Mouse (Mus musculus) splenic B cell, adult 2 months (primary cell): ENCODE data around the gene Agbl4.

Experiments used
- DNase-seq: peaks from one replicate; pipeline ENCODE4 v3.0.0-alpha.2; 2011; ENCODE audit warnings: low read depth, low spot score
- H3K27me3 ChIP-seq: 2 replicates; pipeline ENCODE4 v1.6.1; 2012; ENCODE audit warnings: mild to moderate bottlenecking, low read length, moderate library complexity, mixed read lengths; ENCODE audit not compliant: control insufficient read depth, poor library complexity, insufficient read depth, severe bottlenecking
- H3K36me3 ChIP-seq: 2 replicates; pipeline ENCODE4 v1.6.1; 2012; ENCODE audit warnings: mild to moderate bottlenecking, low read length, moderate library complexity, mixed read lengths; ENCODE audit not compliant: control insufficient read depth, poor library complexity, insufficient read depth, severe bottlenecking

Agbl4 gene

DNA sequence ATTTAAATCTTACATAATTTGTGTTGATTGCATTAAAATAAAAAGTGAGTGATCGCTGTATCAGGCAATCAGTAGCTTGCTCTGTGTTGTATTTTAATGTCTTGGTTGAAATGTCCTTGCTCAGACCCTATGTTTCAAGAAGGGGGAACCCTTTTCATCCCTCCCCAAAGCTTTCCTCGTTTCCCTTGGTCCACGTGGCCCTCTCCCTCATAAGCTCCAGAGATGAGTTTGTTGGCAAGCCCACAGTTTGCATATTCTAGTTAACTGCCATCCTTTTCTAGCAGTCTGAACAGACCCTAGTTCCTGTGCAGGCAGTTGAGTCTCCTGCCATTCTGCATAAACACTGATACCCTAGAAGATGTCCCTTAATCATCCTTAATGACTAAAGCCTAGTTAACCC, 1050.5 kb downstream of the Agbl4 start:
- no peak for DNase-seq
- H3K36me3 ChIP-seq = no peaks in the 10 kb centered on the region; the same call in none of the 2 replicates
- no peaks in the 10 kb centered on the region for H3K27me3 ChIP-seq

DNA sequence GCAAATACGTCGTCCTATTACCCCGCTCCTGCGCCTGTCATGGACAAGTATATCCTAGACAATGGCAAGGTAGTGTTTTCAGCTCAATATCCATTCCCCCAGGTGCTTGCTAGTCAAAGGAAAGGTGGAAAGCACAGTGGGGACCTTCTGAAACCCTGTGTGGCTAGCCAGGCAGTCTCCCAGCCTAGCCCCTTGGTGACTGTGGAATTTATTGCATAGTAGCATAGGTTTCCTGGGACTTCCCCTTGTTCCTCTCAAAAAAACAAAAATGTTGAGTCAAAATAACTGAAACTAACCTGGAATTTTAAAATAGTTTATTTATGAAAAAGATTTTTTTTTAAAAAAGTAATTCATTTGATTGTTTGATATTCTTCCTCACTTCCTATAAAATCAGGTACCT, 1051.1 kb downstream of the Agbl4 start:
- H3K27me3 ChIP-seq = no peaks in the 10 kb centered on the region
- no peak for DNase-seq
- peaks cover 1% of the 10 kb centered on the region for H3K36me3 ChIP-seq

DNA sequence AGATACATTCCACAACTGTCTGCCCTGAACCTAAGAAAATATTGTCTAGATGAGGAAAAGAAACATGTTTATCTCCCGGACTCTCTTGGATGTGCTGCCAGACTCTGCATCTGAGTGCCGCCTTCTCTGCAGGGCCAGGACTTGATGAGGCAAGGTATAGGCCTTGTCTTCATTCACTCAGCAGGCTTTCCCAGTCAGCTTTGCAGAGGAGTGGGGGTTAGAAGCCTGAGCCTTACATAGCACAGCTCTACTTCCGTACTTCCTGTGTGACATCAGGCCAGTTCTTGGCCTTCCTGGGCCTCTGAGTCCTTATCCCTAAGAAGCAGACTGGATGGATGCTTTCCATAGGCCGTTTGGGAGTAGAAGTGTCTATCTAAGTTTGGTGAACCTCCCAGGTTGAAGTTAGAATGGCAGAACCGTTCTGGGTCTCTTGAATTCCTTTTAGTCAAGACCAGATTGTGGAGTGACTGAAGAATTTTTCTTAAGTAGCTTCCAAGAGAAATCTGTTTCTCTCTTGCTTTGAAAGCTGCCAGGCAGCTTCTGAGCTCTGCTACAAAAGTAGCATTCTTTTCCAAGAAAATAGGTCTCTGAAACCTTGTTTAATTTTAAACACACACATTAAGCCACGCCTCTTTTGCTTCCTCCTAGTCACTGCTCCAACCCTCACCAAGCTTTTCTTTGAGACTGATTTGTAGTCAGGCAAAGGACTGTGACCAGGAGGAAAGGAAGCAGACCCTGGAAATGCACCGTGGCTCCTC, 1052.2 kb downstream of the Agbl4 start:
- H3K27me3 ChIP-seq = no peaks in the 10 kb centered on the region
- no peak for DNase-seq

DNA sequence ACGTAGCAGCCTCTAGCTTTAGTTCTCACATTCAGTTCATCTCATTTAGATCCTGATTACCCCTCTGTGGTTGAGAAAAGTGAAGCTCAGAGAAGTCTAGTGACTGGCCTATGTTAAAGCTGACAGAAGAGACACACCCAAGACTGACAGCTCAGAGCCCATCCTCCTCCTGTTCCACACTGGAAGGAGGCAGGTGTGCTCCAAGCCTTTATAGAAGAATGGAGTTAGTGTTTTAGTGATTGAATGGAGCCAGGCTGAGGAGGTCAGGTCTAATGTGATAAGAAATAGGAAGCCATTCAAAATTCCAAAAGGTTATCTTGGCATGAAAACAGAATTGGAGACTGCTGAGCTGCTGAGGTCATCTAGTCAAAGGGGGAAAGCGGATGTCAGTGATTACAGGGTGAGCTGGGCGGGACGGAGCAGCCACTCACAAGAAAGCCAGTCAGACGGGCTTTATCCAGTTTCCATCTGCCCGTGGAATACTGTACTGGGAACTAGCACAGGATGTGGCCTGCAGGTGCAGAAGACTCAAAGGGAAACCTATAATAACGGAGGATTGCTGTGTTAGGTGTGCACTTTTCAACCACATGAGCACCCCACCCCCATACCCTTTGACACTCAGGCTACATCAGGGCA, 1053.9 kb downstream of the Agbl4 start:
- H3K27me3 ChIP-seq = no peaks in the 10 kb centered on the region
- DNase-seq = no peak

More for the DNA sequence above, 1052.2 kb downstream of the Agbl4 start:
- peaks cover 6% of the 10 kb centered on the region for H3K36me3 ChIP-seq

DNA sequence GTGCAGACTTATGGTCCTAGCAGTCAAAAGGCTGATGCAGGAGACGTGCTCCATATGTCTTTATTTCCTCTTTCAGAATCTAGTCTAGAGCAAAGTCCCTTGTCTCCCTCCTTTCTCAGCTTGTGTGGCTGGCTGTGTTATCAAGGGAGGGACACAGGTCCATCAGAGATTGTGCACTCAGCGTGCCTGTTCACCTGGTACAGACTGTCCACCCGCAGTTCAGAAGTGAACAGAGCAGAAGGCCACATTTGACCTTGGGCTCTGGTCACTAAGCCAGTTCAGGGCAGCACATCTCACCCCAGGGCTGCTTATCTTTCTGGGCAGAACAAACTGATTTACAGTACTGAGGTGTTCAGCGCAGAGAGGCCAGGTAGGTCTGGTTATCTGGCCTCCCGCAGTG, 1054.7 kb downstream of the Agbl4 start:
- Histone ChIP-seq H3K27me3 (no peaks in the 10 kb centered on the region), H3K36me3 (peaks cover 7% of the 10 kb centered on the region)
- DNase-seq = no peak

More for the DNA sequence above, 1053.9 kb downstream of the Agbl4 start:
- H3K36me3 ChIP-seq = peaks cover 6% of the 10 kb centered on the region

DNA sequence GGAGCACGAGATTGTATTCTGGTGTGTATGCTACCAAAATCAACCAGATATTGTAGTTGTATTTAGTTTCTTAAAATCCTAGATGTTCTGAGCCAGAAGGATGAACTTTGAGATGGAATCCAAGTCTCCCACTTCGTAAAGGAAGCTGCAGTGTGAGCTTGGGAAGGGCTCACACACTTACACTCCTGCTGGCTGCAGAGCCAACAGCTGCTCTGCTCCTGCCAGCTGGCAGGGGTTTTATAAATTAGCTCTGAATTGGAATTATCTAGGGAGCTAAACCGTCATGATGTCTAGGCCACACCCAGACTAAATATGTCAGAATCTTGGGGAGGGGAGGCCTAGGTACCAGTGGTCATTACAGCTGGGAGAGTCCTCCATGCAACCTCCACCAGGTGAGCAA, 1055.8 kb downstream of the Agbl4 start:
- Histone ChIP-seq H3K36me3 (peaks cover 10% of the 10 kb centered on the region), H3K27me3 (no peaks in the 10 kb centered on the region)
- no peak for DNase-seq

DNA sequence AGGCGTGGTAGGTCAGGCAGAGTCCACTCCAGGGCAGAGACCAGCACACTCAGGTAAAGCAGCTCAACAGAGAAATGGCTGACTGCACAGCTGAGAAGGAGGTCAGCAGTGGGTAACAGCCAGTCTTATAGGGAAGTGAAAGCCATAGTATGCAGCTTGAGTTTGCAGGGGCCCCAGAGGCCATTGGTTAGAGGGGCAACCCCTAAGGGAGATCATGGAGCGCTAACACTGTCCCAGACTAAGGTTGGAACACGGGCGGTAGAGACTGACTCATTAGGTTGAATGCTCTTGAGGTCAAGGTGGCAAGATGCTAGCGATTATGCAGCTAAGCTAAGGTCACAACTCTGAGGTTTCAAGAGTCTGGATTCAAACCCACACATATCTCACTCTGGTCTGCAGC, 1058.2 kb downstream of the Agbl4 start:
- Histone ChIP-seq H3K36me3 (peaks cover 12% of the 10 kb centered on the region), H3K27me3 (no peaks in the 10 kb centered on the region)
- peak; percentile 77 for DNase-seq

DNA sequence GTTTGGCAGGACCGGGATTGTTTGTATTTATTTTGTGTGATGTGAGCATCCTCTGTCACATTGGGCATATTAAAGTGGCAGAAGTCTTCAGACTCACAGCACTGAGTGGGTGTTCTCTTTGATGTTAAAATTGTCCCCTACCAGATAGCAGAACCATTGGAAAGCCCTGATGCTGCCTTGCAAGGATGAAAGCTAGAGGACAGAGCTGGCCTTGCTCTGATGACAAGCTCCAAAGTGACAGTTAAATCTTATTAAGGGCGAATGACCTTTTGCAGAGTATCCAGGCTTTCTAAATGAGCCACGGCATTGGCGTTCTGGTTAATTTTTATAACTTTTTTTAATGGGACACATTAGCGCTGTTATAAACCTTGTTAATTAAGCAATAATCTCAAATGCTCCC, 1060.1 kb downstream of the Agbl4 start:
- no peaks in the 10 kb centered on the region for H3K27me3 ChIP-seq
- no peak for DNase-seq
- peaks cover 12% of the 10 kb centered on the region for H3K36me3 ChIP-seq

DNA sequence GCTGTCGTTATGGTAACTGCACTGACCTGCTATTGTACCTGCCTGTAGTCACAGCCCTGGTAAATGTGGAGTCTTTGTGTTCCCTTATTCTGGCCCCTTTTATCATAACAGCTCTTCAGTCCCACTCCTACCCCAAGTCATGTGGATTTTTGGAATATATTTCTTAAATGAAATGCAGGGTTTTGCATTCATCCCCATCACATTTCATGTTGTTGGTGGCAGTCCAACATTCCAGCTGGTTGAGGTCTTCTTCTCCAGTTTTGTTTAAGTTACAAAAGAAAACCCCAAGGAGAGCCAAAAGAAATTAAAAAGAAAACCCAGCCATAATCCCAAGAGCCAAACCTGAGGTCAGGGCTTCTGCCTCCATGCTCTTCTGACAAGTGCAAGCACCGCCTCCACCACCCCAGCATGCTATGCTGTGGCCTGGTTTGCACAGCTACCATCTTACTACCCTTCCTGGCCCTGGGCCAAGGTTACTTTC, 1069.9 kb downstream of the Agbl4 start:
- no peaks in the 10 kb centered on the region for H3K36me3 ChIP-seq
- DNase-seq = no peak
- no peaks in the 10 kb centered on the region for H3K27me3 ChIP-seq

DNA sequence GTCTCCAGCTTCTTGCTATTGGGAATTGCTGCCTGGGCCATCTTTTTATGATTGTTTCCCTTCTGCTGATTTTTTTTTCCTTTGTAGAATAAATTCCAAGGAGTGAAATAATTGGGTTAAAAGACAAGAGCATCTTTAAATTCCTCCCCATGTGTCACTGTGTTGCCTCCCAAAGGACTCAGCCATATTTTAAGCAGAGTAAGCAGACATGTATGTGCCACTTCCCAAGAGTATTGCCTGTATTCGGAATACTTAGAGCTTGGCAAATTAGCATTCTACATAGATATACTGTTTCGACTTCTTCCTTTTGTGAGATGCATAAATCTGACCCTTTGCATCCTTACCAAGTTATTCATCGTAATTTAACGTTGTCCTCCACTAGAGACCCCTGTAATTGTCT, 1070.3 kb downstream of the Agbl4 start:
- DNase-seq = no peak

DNA sequence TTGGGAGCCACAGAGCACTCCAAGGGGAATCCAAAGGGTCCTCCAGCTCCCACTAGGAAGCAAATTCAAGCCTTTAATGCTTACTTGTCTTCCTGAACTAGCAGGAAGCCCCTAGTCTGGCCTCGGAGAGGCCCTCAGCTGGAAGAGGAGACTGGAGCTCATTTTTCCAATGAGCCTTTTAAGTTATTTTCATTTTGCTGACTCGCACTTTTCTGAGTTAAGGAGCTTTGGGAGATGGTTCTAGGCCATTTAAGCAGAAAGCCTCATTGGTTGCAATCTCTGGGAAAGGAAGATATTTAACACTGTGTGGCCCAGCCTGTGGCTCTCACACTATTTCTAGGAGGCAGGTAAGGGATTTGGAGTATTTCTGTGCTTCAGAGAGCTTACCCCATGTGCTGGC, 1072.4 kb downstream of the Agbl4 start:
- no peaks in the 10 kb centered on the region for H3K36me3 ChIP-seq
- no peaks in the 10 kb centered on the region for H3K27me3 ChIP-seq
- DNase-seq = no peak

More for the DNA sequence above, 1070.3 kb downstream of the Agbl4 start:
- Histone ChIP-seq H3K27me3 (no peaks in the 10 kb centered on the region), H3K36me3 (no peaks in the 10 kb centered on the region)

DNA sequence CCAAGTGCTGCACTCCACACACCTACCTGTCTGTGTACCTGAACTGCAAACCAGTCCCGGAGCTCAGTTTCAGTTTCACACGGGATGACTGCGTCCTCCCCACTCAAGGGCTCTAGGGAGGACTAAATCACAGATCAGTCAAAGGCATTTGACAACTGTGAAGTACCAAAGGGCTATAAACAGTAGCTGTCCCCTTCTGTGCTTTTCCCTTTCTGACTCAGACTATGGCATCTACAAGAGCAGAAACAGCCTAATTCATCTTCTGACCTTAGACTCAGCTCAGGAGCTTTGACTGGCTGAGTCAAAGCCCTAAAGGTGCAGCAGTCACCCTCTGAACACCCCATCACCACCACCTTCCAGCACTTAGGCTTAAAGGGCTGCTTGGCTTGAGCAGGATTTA, 1074.3 kb downstream of the Agbl4 start:
- Histone ChIP-seq H3K27me3 (no peaks in the 10 kb centered on the region), H3K36me3 (no peaks in the 10 kb centered on the region)
- no peak for DNase-seq

DNA sequence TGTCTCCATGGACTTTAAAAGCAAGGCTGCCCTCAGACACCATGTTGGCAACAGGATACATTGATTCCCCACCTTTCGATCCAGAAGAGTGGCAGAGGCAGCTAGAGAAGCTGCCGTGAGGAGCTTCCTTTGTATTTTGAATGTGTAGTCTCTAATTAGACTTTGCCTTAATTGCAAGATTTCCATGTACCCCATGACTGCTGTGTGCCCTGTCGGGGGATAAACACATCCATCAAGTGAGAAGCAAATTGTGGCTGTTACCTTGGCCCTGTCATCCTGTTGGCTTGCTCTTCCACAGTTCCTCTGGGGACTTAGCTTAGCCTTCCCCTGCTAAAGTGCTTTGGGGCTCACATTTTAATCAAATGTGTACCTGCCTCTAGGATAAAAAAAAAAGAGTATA, 1075.0 kb downstream of the Agbl4 start:
- no peaks in the 10 kb centered on the region for H3K36me3 ChIP-seq
- no peaks in the 10 kb centered on the region for H3K27me3 ChIP-seq
- DNase-seq = no peak

DNA sequence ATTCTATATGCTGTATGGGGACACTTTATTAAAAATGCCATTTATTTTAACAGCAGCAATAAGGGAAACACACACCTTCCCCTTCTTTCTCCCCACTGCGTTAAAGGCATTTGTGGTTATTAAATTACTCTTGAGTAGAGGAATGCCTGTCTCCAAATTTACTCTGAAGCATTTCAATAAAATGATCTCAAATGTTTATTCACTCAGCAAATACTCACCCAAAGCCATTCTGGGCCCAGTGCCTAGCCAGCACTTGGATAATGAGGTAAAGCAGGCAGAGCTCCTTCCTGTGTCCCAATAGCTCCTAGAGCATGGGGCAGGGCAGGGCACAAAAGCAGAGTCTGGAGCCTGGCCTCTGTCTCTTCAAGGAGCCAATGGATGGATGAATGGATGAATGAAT, 1075.6 kb downstream of the Agbl4 start:
- H3K27me3 ChIP-seq = no peaks in the 10 kb centered on the region
- H3K36me3 ChIP-seq = no peaks in the 10 kb centered on the region
- DNase-seq = no peak

DNA sequence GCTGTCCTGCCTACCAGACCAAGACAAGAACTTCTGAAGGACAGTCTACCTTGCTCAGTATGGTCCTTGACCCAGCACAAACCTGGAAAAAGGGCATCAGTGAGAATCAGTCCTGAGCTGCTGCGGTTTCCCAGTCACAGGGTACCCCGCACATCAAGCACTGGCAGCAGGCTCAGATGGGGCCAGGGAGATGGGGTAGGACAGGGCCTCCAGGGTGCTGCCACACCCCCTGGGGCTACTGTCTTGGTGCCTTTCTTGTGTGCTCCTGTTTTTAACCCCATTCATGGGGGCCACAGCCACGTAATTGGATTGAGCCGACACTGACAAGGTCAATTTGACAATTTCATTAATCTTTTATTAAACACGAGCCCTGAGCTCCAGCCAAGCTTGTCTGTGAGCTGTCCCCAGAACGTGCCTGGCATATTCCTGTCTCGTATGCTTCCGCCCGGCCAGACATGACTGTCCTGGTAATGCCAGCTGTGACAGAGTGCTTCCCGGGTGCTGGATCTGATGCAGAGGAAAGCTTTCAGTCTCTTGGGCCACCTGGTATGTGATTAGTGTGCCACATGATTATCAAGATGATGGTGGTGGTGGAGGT, 1078.0 kb downstream of the Agbl4 start:
- Histone ChIP-seq H3K27me3 (no peaks in the 10 kb centered on the region), H3K36me3 (no peaks in the 10 kb centered on the region)
- DNase-seq = no peak
